Mouse (Mus musculus) stomach, embryonic 14.5 days (tissue): ENCODE measurements around the gene Dmbt1. TPM values are rescaled to one million over a fixed set of nuclear protein-coding genes. Genes with fewer than 3 reads are reported as not detected.

ENCODE experiments used
- ATAC-seq: fragments of 200-750 bp; cut with Nextera tagmentation; 2 replicates; pipeline ENCODE4 v1.8.0; 2017; ENCODE audit warnings: low read depth, moderate TSS enrichment; ENCODE audit not compliant: insufficient number of reproducible peaks, insufficient read depth, low FRiP score
- H3K27ac ChIP-seq: fragments of 300-500 bp; sonication (generic); 2 replicates; pipeline ENCODE4 v1.5.1; 2014; ENCODE audit warnings: mild to moderate bottlenecking, low read length, moderate library complexity, mixed read lengths
- H3K27me3 ChIP-seq: fragments of 300-500 bp; sonication (generic); 2 replicates; pipeline ENCODE4 v1.6.1; 2014; ENCODE audit warnings: low read length, control low read depth, mixed read lengths; ENCODE audit not compliant: control insufficient read depth, insufficient read depth
- H3K36me3 ChIP-seq: fragments of 300-500 bp; sonication (generic); 2 replicates; pipeline ENCODE4 v1.6.1; 2014; ENCODE audit warnings: mild to moderate bottlenecking, control low read depth, low read length, moderate library complexity, mixed read lengths; ENCODE audit not compliant: control insufficient read depth, insufficient read depth
- H3K4me1 ChIP-seq: fragments of 300-500 bp; sonication (generic); 2 replicates; pipeline ENCODE4 v1.6.1; 2014; ENCODE audit warnings: low read length, control low read depth, mixed read lengths; ENCODE audit not compliant: control insufficient read depth, insufficient read depth
- H3K4me2 ChIP-seq: fragments of 300-500 bp; sonication (generic); replicated peaks from 2 replicates; pipeline ENCODE4 v1.6.1; 2014; ENCODE audit warnings: low read depth, low read length, control low read depth
- H3K4me3 ChIP-seq: fragments of 300-500 bp; sonication (generic); 2 replicates; pipeline ENCODE4 v1.5.1; 2014; ENCODE audit warnings: low read depth, low read length, control low read depth
- H3K9ac ChIP-seq: fragments of 300-500 bp; sonication (generic); replicated peaks from 2 replicates; pipeline ENCODE4 v1.6.1; 2014; ENCODE audit warnings: low read depth, mild to moderate bottlenecking, control low read depth, low read length, moderate library complexity, mixed read lengths
- H3K9me3 ChIP-seq: fragments of 300-500 bp; sonication (generic); 2 replicates; pipeline ENCODE4 v1.6.1; 2016; ENCODE audit warnings: low read depth, low read length, control low read depth; ENCODE audit not compliant: control insufficient read depth
- WGBS: fragments of 180-500 bp; shearing (Covaris S2); extraction: QIAGEN DNeasy Blood & Tissue Kit; methylation state at CpG from one replicate; pipeline ENCODE4 v1.1.7; 2014; 5-methylcytosine and 5-hydroxymethylcytosine counted together
- polyA plus RNA-seq: library from polyadenylated mRNA; unstranded; fragments of >200 nt; fragmentation: Nextera tagmentation; extraction: Ambion mirVana; gene quantifications from 2 replicates; pipeline ENCODE4 v1.2.1, GENCODE M21; 2014

Gene Dmbt1
- polyA plus RNA-seq, result 7.4 and 10.9 TPM in 2 replicates

DNA sequence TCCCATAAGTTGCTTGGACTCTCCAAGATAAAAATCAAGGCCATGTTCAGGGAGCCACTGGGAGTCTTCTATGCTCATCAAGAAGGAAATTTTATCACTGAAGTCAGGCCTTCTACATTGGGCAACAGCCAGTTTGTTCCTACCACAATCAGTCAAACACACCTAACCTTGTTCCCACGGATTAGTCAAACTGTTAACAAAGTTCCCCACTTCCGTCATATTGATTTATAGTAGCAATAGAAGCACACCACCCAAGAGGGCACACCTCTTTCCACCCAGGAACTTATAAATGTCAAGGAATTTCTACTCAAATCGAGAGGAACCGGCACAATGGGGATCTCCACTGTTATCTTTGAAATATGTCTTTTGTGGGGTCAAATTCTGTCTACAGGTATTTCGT, at the start of gene Dmbt1:
Gene Dmbt1 (plus strand): TSS at position 299 of the 400 bp plus-strand sequence.
- no peak for ATAC-seq
- Histone ChIP-seq H3K27ac (no peak within 1 kb of the TSS), H3K9me3 (no peaks in the 10 kb centered on the region), H3K4me2 (no peak within 1 kb of the TSS), H3K27me3 (no peaks in the 10 kb centered on the region), H3K36me3 (no peaks in the 10 kb centered on the region), H3K4me3 (no peak within 1 kb of the TSS), H3K9ac (no peak within 1 kb of the TSS), H3K4me1 (no peaks in the 10 kb centered on the region)
- WGBS, result 53% methylated on average over 5 of the region's 5 CpGs

- no peak overlapping the region for H3K4me3 ChIP-seq
- H3K36me3 ChIP-seq, result no peaks in the 10 kb centered on the region
- no peak overlapping the region for H3K9ac ChIP-seq
- H3K27ac ChIP-seq, result no peak overlapping the region
- no peaks in the 10 kb centered on the region for H3K9me3 ChIP-seq
- ATAC-seq, result peak; percentile 81
- WGBS, result 31% methylated on average over 4 of the region's 4 CpGs
- H3K27me3 ChIP-seq, result no peaks in the 10 kb centered on the region
- H3K4me1 ChIP-seq, result peaks cover 18% of the 10 kb centered on the region; the same call in 1 of the 2 replicates
- H3K4me2 ChIP-seq, result no peak overlapping the region
Measured at GRCm38 (mm10) chr7:130982371-130982770, 49.5 kb upstream of the Dmbt1 start.

DNA sequence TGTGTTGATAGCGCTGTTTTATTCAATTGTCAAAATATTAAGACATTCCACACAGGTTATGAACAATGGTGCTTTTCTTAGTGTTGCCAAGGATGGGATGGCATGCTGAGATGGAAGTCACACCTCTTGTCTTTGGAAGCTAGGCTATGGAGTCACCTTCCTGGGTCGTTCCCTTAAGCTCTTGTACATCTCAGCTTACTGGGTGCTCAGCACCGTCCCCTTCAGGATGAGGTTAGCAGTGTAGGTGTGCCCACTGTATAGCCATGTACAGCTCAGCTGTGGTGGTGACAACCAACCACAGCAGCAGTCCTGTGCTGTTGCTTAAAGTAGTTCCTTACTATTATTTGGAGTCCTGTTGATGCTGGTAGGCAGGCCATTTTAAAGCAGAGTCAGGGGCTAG, 49.0 kb upstream of the Dmbt1 start:
- H3K4me1 ChIP-seq, result peaks cover 14% of the 10 kb centered on the region; the same call in 1 of the 2 replicates
- H3K4me3 ChIP-seq, result no peak overlapping the region
- H3K27ac ChIP-seq, result no peak overlapping the region
- H3K4me2 ChIP-seq, result no peak overlapping the region
- 0 out of 2 replicates have a peak, but pooled peaks have one; percentile 15 for ATAC-seq
- no peak overlapping the region for H3K9ac ChIP-seq
- no peaks in the 10 kb centered on the region for H3K27me3 ChIP-seq
- no peaks in the 10 kb centered on the region for H3K36me3 ChIP-seq
- WGBS, result 65% methylated on average over 3 of the region's 3 CpGs
- H3K9me3 ChIP-seq, result no peaks in the 10 kb centered on the region

DNA sequence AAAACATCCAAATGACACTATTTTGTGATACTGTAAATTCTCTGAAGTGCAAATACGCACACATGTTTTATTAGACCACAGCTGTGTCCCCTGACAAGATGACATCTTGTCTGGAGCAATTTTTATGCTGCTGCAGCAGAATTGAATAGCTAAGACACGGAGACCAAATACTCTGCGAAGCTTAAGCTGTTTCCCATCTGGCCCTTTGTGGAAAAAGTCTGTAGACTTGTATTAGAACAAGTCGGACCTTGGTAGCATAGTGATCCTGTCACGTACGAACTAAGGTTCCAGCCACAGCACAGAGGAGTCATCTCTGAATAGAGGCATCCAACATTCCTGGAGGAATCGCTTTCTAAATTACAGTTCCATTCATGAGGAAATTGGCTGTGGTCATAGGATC, 47.6 kb upstream of the Dmbt1 start:
- no peaks in the 10 kb centered on the region for H3K9me3 ChIP-seq
- no peak overlapping the region for H3K4me3 ChIP-seq
- H3K4me2 ChIP-seq, result no peak overlapping the region
- no peaks in the 10 kb centered on the region for H3K36me3 ChIP-seq
- ATAC-seq, result no peak
- no peak overlapping the region for H3K27ac ChIP-seq
- H3K4me1 ChIP-seq, result peaks cover 21% of the 10 kb centered on the region; the same call in 1 of the 2 replicates
- no peaks in the 10 kb centered on the region for H3K27me3 ChIP-seq
- 75% methylated on average over 7 of the region's 7 CpGs for WGBS
- H3K9ac ChIP-seq, result no peak overlapping the region

- no peak overlapping the region for H3K4me3 ChIP-seq
- no peak for ATAC-seq
- peaks cover 21% of the 10 kb centered on the region; the same call in 1 of the 2 replicates for H3K4me1 ChIP-seq
- H3K27me3 ChIP-seq, result no peaks in the 10 kb centered on the region
- H3K9ac ChIP-seq, result no peak overlapping the region
- no peaks in the 10 kb centered on the region for H3K9me3 ChIP-seq
- no peaks in the 10 kb centered on the region for H3K36me3 ChIP-seq
- WGBS, result 44% methylated on average over 12 of the region's 12 CpGs
- no peak overlapping the region for H3K4me2 ChIP-seq
- H3K27ac ChIP-seq, result no peak overlapping the region; the same call in 1 of the 2 replicates
Measured at GRCm38 (mm10) chr7:130985193-130985592, 46.7 kb upstream of the Dmbt1 start.

GRCm38 (mm10) chr7:130985716-130986115, 46.1 kb upstream of the Dmbt1 start:
- no peak for ATAC-seq
- no peak overlapping the region for H3K4me3 ChIP-seq
- peak overlapping the region; percentile 10; the same call in 1 of the 2 replicates for H3K27ac ChIP-seq
- no peak overlapping the region for H3K9ac ChIP-seq
- peaks cover 21% of the 10 kb centered on the region; the same call in 1 of the 2 replicates for H3K4me1 ChIP-seq
- WGBS, result 46% methylated on average over 3 of the region's 3 CpGs
- H3K4me2 ChIP-seq, result no peak overlapping the region
- H3K9me3 ChIP-seq, result no peaks in the 10 kb centered on the region
- H3K27me3 ChIP-seq, result no peaks in the 10 kb centered on the region
- no peaks in the 10 kb centered on the region for H3K36me3 ChIP-seq

DNA sequence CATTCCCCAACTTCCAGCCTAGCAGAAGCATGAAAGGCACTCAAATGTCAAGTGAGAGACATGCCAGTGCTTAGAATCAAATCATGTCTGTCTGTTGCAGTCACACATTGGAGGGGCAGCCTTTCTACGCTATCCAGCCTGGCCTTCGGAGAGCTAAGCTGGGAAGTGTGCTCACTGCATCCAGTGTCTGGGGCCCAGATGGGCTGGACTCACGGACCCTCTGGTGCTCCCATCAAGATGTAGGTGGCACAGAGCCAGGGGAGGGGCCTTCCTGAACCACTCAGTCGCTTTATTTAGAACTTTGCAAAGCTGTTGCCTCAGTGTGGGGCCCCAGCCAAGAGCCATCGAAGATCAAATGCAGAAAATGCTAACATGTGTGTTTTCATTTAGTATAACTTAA, 43.7 kb upstream of the Dmbt1 start:
- Histone ChIP-seq H3K27ac (no peak overlapping the region), H3K4me3 (no peak overlapping the region), H3K9me3 (no peaks in the 10 kb centered on the region), H3K4me1 (peaks cover 15% of the 10 kb centered on the region; the same call in 1 of the 2 replicates), H3K27me3 (no peaks in the 10 kb centered on the region), H3K36me3 (no peaks in the 10 kb centered on the region), H3K9ac (no peak overlapping the region), H3K4me2 (no peak overlapping the region)
- ATAC-seq, result peak; percentile 46; the same call in 1 of the 2 replicates
- 48% methylated on average over 5 of the region's 5 CpGs for WGBS

DNA sequence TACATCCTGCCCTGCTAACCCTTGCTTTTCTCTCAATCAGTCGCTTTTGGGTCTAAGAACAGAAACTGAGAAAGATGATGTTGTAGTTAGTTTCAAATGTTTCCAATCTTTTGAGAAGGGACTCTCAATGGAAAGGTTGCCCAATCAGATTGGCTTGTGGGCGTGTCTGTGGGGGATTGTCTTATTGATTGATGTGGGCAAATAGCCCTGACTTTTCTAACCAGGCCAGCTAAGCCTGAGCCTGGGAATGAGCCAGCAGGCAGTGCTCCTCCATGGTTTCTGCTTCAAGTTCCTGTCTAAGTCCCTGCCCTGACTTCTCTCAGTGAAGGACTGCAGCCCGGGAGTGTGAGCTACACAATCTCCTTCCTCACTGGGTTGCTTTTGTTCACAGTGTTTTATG, 42.5 kb upstream of the Dmbt1 start:
- Histone ChIP-seq H3K9me3 (no peaks in the 10 kb centered on the region), H3K36me3 (no peaks in the 10 kb centered on the region), H3K27me3 (no peaks in the 10 kb centered on the region), H3K9ac (no peak overlapping the region), H3K4me1 (peaks cover 15% of the 10 kb centered on the region; the same call in 1 of the 2 replicates), H3K4me2 (no peak overlapping the region), H3K4me3 (no peak overlapping the region), H3K27ac (no peak overlapping the region)
- 52% methylated on average over 3 of the region's 3 CpGs for WGBS
- ATAC-seq, result no peak
